Mouse (Mus musculus): Measurements from ENCODE around the gene Per1. TPM values are rescaled to one million over a fixed set of nuclear protein-coding genes. Genes with fewer than 3 reads are reported as not detected.

The Per1 gene
- polyA plus RNA-seq, 1 experiment from 2014 or later, result 8.0 TPM

DNA sequence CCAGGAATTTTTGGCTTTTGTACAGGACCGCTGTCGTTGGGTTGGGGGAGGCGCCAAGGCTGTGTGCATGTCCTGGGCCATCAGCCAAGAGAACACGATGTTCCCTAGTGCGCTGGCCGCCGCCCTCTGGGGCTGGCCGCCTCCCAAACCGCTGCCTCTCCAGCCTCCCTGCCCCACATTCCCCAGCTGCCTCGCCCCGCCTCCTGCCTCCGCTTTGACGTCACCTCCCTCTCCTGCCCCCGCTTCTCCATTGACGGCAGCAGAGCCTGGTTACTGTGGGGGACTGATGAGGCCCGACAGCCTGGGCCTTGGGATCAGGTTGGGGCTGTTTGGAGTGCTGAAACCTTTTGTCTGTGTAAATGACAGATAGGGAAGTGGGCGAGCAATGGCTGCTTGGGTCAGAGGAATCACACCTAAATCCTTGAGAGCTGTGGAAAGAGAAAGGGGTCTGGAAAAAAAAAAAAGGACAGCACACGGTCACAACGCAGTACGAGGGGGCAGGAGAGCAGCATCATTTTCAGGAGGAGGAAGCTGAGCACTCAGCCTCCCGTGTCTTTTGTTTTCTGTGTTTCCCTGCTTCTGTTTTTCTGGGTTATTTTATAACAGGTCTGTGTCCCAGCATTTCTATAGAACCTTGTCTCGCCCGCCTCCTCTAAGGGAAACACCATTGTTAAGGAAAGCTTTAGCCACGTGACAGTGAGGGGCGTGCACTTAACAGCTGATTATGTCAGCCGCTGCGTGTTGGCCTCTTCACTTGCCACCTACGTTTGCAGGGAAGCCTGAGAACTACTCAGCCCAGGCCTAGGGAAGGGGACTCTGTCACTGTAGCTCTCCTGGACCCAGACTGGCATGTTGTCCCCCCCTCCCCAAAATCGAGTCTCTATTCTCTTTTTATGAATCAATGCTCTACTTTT lies 2.2 kb downstream of the Per1 start:
- H3K27me3 ChIP-seq, result no peaks in the 10 kb centered on the region; the same call in 1 of the 2 replicates
- H3K9me3 ChIP-seq, result no peaks in the 10 kb centered on the region
- peak overlapping the region; percentile 63 for H3K4me3 ChIP-seq
- H3K4me1 ChIP-seq (replicated peaks), result peaks cover 71% of the 10 kb centered on the region
- H3K4me2 ChIP-seq, result peak overlapping the region; percentile 93
- peaks cover 22% of the 10 kb centered on the region for H3K36me3 ChIP-seq
- H3K9ac ChIP-seq, result peak overlapping the region; percentile 84
- peak overlapping the region; percentile 89 for H3K27ac ChIP-seq (replicated peaks)
- no peak for ATAC-seq (ENCODE audit: low read depth)
- 2% methylated on average over 29 of the region's 29 CpGs for WGBS

DNA sequence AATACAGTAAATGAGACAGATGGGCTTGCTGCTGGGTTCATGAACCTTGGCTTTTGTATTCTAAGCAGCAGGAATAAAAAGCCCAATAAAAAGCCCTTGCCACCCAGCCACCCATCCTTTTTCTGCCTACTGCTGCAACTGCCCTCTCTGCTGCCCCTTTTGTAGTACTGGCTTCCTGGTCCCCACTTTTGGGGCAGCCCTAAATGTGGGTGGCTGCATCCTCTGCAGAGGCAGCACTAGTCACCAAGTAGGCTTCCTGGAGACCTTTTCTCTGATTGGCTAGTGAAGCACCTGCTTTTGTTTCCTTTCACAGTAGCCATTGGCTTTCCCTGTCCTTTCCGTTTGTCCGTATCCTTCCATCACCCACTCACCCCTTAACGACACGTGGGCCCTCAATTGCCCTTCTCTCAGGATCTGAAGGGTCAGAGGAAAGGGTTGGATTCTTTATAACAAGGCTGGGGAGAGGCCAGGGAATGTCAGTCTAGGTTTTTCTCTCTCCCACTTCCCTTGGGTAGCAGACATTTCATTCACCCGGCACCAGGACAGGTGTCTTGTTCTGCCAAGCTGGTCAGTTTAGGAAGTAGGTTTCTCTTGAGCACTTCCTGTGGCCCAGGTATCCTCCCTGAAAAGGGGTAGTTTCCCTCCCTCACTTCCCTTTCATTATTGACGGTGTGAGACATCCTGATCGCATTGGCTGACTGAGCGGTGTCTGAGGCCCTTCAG lies 3.2 kb downstream of the Per1 start:
- Histone ChIP-seq H3K9me3 (no peaks in the 10 kb centered on the region), H3K9ac (peak overlapping the region; percentile 84), H3K27ac (replicated peaks) (peak overlapping the region; percentile 89), H3K4me1 (replicated peaks) (peaks cover 71% of the 10 kb centered on the region), H3K27me3 (no peaks in the 10 kb centered on the region; the same call in 1 of the 2 replicates), H3K4me2 (peak overlapping the region; percentile 93), H3K4me3 (peak overlapping the region; percentile 63), H3K36me3 (peaks cover 26% of the 10 kb centered on the region)
- no peak for ATAC-seq (ENCODE audit: low read depth)
- 9% methylated on average over 8 of the region's 8 CpGs for WGBS

DNA sequence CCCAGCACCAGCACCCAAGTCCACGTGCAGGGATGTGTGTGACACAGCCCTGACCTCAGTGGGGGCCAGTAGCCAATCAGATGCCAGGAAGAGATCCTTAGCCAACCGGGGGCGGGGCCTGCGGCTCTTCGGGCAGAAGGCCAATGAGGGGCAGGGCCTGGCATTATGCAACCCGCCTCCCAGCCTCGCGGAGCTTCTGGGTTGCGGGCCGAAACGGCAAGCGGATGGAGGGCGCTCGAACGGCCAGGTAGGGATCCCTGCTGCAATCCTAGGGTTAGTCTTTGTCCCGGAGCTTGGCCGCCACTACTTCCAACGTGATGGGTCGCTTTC lies 3.7 kb downstream of the Per1 start:
- Histone ChIP-seq H3K4me1 (replicated peaks) (peaks cover 71% of the 10 kb centered on the region), H3K36me3 (peaks cover 31% of the 10 kb centered on the region), H3K9ac (peak overlapping the region; percentile 84), H3K27ac (replicated peaks) (peak overlapping the region; percentile 89), H3K9me3 (no peaks in the 10 kb centered on the region), H3K4me2 (peak overlapping the region; percentile 93), H3K4me3 (peak overlapping the region; percentile 63), H3K27me3 (no peaks in the 10 kb centered on the region; the same call in 1 of the 2 replicates)
- ATAC-seq (ENCODE audit: low read depth), result peak; percentile 5
- WGBS, result 0% methylated on average over 19 of the region's 19 CpGs

DNA sequence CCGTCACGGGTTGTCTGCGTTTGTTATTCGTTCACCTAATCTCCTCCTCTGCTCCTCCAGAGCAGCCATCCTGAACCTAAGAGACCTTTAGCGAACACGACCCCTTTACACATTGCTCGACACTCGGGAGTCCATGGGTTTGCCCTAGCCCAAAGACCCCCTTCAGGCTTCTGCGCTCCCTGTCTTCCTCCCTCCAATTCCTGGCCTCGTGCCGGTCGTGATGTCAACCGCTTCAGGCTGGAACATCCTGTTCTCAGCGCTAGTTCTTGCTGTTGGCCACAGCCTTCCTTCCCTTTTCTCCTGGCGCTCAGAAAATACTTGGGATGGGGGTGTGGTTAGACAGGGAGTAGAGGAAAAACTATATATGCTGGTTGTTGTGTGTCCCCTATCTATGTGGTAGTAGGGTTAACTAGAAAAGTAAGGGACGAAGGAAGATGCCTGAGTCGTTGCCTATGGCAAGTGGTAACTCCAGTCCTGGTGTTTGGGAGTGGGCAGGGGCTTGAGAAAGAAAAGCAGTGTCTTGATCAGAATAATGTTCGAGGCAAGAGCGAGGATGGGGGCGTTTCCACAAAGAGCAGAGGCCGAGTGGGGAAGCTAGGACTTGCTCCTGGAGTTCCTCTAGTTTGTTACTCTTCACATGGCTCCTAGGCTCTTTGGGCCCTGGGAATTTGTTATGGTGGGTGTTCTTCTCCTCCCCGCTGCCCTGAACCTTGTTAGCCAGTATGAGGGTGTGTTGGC lies 4.3 kb downstream of the Per1 start:
- peak overlapping the region; percentile 84 for H3K9ac ChIP-seq
- H3K4me1 ChIP-seq (replicated peaks), result peaks cover 65% of the 10 kb centered on the region
- H3K36me3 ChIP-seq, result peaks cover 38% of the 10 kb centered on the region
- WGBS, result 1% methylated on average over 22 of the region's 22 CpGs
- no peaks in the 10 kb centered on the region for H3K9me3 ChIP-seq
- no peaks in the 10 kb centered on the region; the same call in 1 of the 2 replicates for H3K27me3 ChIP-seq
- peak overlapping the region; percentile 93 for H3K4me2 ChIP-seq
- ATAC-seq (ENCODE audit: low read depth), result no peak
- peak overlapping the region; percentile 63 for H3K4me3 ChIP-seq
- H3K27ac ChIP-seq (replicated peaks), result peak overlapping the region; percentile 89

DNA sequence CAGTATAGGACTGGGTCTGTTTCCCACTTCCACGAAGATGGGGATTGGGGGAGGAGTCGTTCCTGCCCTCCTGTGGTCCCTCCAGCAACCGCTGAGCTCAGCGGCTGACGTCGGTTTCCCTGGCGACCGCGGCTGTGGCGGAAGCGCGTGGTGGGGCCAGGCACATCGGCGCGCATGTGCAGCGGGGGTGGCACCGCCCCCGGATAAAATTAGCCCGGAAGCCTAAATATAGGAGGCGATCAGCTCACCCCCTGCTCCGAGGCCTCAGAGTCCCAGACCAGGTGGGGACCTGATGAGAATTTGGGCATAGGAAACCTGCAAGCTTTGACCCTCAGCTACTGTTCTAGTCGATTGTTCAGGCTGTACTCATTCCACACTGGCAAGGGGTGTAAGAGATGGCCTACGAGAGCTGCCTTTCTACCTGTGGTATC lies 4.9 kb downstream of the Per1 start:
- under 1% methylated on average over 23 of the region's 23 CpGs for WGBS
- ATAC-seq (ENCODE audit: low read depth), result peak; percentile 38
- Histone ChIP-seq H3K36me3 (peaks cover 43% of the 10 kb centered on the region), H3K9ac (peak overlapping the region; percentile 84), H3K4me2 (peak overlapping the region; percentile 93), H3K4me1 (replicated peaks) (peaks cover 62% of the 10 kb centered on the region), H3K27me3 (no peaks in the 10 kb centered on the region; the same call in 1 of the 2 replicates), H3K27ac (replicated peaks) (peak overlapping the region; percentile 89), H3K4me3 (peak overlapping the region; percentile 63), H3K9me3 (no peaks in the 10 kb centered on the region)

DNA sequence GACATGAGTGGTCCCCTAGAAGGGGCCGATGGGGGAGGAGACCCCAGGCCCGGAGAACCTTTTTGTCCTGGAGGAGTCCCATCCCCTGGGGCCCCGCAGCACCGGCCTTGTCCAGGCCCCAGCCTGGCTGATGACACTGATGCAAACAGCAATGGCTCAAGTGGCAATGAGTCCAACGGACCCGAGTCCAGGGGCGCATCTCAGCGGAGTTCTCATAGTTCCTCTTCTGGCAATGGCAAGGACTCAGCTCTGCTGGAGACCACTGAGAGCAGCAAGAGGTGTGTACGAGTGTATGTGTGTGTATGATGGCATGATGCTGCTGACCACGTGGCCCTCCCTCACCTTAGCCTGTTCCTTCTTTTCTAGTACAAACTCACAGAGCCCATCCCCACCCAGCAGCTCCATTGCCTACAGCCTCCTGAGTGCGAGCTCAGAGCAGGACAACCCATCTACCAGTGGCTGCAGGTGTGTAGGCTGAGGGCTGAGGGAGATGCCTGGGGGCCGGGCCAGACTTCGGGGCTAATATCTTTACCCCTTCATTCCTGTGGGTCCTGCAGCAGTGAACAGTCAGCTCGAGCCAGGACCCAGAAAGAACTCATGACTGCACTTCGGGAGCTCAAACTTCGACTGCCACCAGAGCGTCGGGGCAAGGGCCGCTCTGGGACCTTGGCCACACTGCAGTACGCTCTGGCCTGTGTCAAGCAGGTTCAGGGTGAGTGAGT lies 5.8 kb downstream of the Per1 start:
- Histone ChIP-seq H3K9ac (peak overlapping the region; percentile 84), H3K27ac (replicated peaks) (0 out of 2 replicates have a peak overlapping the region, but pooled peaks have one; percentile 89), H3K27me3 (no peaks in the 10 kb centered on the region; the same call in 1 of the 2 replicates), H3K9me3 (no peaks in the 10 kb centered on the region), H3K4me1 (replicated peaks) (peaks cover 54% of the 10 kb centered on the region), H3K4me3 (peak overlapping the region; percentile 63), H3K4me2 (peak overlapping the region; percentile 93), H3K36me3 (peaks cover 52% of the 10 kb centered on the region)
- no peak for ATAC-seq (ENCODE audit: low read depth)
- 92% methylated on average over 20 of the region's 20 CpGs for WGBS

DNA sequence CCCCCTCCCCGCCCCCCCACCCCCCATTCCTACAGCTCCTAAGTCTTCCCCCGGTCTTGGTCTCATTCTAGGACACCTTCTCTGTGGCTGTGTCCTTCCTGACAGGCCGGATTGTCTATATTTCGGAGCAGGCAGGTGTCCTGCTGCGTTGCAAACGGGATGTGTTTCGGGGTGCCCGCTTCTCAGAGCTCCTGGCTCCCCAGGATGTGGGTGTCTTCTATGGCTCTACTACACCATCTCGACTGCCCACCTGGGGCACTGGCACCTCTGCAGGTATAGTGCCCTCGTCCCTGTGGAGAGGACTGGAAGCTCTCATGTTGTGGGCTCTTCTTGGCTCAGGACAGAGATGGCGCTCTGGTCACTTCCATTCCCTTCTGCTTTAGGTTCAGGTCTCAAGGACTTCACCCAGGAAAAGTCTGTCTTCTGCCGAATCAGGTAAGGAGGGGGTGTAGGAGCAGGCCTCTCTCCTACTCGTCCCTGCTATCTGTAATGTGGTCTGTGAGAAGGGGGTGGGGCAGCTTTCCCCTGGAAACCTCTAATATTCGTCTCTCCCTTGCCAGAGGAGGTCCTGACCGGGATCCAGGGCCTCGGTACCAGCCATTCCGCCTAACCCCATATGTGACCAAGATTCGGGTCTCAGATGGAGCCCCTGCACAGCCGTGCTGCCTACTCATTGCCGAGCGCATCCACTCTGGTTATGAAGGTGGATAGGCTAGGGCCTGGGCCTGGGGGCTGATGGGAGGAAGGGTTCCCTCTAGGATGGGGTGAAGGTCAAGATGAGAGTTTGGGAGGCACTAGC lies 6.8 kb downstream of the Per1 start:
- WGBS, result 91% methylated on average over 21 of the region's 21 CpGs
- Histone ChIP-seq H3K4me3 (no peak overlapping the region), H3K27me3 (no peaks in the 10 kb centered on the region), H3K9ac (no peak overlapping the region), H3K27ac (replicated peaks) (no peak overlapping the region), H3K4me2 (no peak overlapping the region), H3K9me3 (no peaks in the 10 kb centered on the region), H3K4me1 (replicated peaks) (peaks cover 44% of the 10 kb centered on the region), H3K36me3 (peaks cover 62% of the 10 kb centered on the region)
- no peak for ATAC-seq (ENCODE audit: low read depth)

DNA sequence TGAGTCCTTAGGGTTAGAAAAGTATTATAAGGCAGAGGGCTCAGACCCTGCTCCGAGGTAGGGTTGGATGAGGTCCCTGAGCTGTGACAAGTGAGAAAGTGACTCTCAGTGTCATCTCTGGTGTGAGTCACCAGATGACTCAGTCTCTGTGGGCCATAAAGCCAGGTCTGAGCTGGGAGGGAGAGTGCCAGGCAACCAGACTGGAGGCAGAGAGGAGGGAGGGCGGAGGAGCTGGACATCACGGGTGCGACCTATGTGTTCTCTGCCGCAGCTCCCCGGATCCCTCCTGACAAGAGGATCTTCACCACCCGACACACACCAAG lies 7.3 kb downstream of the Per1 start:
- no peak overlapping the region for H3K27ac ChIP-seq (replicated peaks)
- H3K27me3 ChIP-seq, result no peaks in the 10 kb centered on the region
- no peak overlapping the region for H3K9ac ChIP-seq
- H3K4me3 ChIP-seq, result no peak overlapping the region
- 95% methylated on average over 7 of the region's 7 CpGs for WGBS
- H3K4me2 ChIP-seq, result no peak overlapping the region
- H3K4me1 ChIP-seq (replicated peaks), result peaks cover 39% of the 10 kb centered on the region
- ATAC-seq (ENCODE audit: low read depth), result no peak
- H3K9me3 ChIP-seq, result no peaks in the 10 kb centered on the region
- peaks cover 68% of the 10 kb centered on the region for H3K36me3 ChIP-seq

DNA sequence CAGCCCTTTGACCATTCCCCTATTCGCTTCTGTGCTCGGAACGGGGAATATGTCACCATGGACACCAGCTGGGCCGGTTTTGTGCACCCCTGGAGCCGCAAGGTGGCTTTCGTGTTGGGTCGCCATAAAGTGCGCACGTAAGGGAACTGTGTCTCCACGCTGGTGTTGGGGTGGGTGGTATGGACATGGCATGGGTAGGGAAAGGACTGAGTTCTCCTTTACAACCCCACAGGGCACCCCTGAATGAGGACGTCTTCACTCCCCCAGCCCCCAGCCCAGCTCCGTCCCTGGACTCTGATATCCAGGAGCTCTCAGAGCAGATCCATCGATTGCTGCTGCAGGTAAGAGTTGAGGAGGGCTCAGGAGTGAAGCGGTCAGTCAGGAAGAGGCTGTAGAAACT lies 8.1 kb downstream of the Per1 start:
- Histone ChIP-seq H3K9ac (no peak overlapping the region), H3K4me1 (replicated peaks) (peaks cover 31% of the 10 kb centered on the region), H3K4me3 (no peak overlapping the region), H3K4me2 (no peak overlapping the region), H3K36me3 (peaks cover 75% of the 10 kb centered on the region), H3K27ac (replicated peaks) (no peak overlapping the region), H3K27me3 (no peaks in the 10 kb centered on the region), H3K9me3 (no peaks in the 10 kb centered on the region)
- ATAC-seq (ENCODE audit: low read depth), result no peak
- 94% methylated on average over 14 of the region's 14 CpGs for WGBS

DNA sequence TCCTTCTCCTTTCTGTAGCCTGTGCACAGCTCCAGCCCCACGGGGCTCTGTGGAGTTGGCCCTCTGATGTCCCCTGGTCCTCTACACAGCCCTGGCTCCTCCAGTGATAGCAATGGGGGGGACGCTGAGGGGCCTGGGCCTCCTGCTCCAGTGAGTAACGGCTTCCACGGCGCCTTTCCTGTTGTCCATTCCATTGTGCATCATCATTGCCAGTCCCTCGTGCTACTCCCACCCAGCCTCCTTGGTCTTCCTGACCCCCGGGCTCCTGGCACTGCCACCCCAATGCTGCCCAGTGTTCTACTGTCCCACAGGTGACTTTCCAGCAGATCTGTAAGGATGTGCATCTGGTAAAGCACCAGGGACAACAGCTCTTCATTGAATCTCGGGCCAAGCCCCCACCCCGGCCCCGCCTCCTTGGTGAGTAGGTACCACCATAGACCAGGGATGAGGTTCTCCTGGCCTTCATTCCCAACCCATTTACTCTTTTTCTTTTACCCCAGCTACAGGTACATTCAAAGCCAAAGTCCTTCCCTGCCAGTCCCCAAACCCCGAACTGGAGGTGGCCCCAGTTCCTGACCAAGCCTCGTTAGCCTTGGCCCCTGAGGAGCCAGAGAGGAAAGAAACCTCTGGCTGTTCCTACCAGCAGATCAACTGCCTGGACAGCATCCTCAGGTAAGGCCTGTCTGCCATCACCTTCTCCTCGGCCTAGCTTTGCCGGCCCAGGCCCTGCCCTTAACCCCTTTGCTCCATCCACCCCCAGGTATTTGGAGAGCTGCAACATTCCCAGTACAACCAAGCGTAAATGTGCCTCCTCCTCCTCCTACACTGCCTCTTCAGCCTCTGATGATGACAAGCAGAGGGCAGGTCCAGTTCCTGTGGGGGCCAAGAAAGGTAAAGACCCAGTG lies 8.8 kb downstream of the Per1 start:
- H3K27me3 ChIP-seq, result no peaks in the 10 kb centered on the region
- no peak for ATAC-seq (ENCODE audit: low read depth)
- no peaks in the 10 kb centered on the region for H3K9me3 ChIP-seq
- H3K4me2 ChIP-seq, result no peak overlapping the region
- peaks cover 82% of the 10 kb centered on the region for H3K36me3 ChIP-seq
- H3K4me1 ChIP-seq (replicated peaks), result peaks cover 24% of the 10 kb centered on the region
- no peak overlapping the region for H3K4me3 ChIP-seq
- WGBS, result 92% methylated on average over 15 of the region's 15 CpGs
- H3K9ac ChIP-seq, result no peak overlapping the region
- H3K27ac ChIP-seq (replicated peaks), result no peak overlapping the region
